Comparison of ENCODE assay signal across 8 mouse cellular contexts in the genomic region with DNA sequence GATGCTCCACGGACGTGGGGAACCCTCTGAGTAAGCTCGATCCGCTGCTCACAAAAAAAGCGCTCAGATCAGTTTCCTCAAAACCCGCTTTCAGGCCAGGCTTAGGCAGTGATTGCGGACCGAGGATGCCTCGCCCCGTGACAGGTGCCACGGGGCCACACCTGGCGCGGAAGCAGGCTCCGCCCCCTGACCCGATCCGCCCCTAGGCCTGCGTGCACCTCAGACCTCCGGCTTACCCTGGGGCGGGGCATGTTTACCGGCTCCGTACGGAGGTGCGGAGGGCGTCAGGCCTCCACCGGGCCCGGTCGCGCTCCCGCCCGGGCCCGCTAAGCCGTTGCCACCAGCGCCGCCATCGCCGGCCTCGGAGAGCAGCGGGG. TPM values are rescaled to one million over a fixed set of nuclear protein-coding genes. Genes with fewer than 3 reads are reported as not detected.
A peak's percentile ranks its signal among the peaks of the same experiment; 100 is the strongest.
DNase-seq lines count a peak whose midpoint lies in the region; ATAC-seq lines count a peak whose summit lies in the region.

No protein-coding gene starts in this region.

- H3K4me2 ChIP-seq in forebrain, embryonic 15.5 days (replicated peaks): peak overlapping the region; percentile 71
- peak overlapping the region; percentile 84 for H3K4me2 ChIP-seq in stomach, embryonic 15.5 days

- H3K27ac ChIP-seq in forebrain, embryonic 15.5 days (replicated peaks): peak overlapping the region; percentile 84
- H3K27ac ChIP-seq in limb, embryonic 10.5 days: peak overlapping the region; percentile 92
- H3K27ac ChIP-seq in stomach, embryonic 15.5 days: peak overlapping the region; percentile 95

- WGBS in forebrain, embryonic 15.5 days: under 1% methylated on average over 36 of the region's 38 CpGs
- under 1% methylated on average over 34 of the region's 38 CpGs for whole genome bisulfite sequencing in limb, embryonic 10.5 days
- WGBS in stomach, embryonic 15.5 days: under 1% methylated on average over 37 of the region's 38 CpGs

- no peak for DNase-seq in cerebellum, adult 9-11 months
- peak; percentile 55 for DNase-seq in right cerebral cortex, adult 18-20 months
- no peak for DNase-seq in right cerebral cortex, postnatal 25 days
- DNase-seq in limb, embryonic 10.5 days (ENCODE audit: low spot score): no peak

- peaks cover 38% of the 10 kb centered on the region for H3K4me1 ChIP-seq in forebrain, embryonic 15.5 days
- H3K4me1 ChIP-seq in limb, embryonic 10.5 days: peaks cover 35% of the 10 kb centered on the region
- H3K4me1 ChIP-seq in stomach, embryonic 15.5 days: peaks cover 10% of the 10 kb centered on the region; the same call in 1 of the 2 replicates

- ATAC-seq in cerebellum, adult (ENCODE audit: insufficient number of reproducible peaks, low FRiP score, low TSS enrichment): peak; percentile 63
- ATAC-seq in forebrain, embryonic 15.5 days (replicated peaks): peak; percentile 53
- 0 out of 2 replicates have a peak, but pooled peaks have one; percentile 26 for ATAC-seq in megakaryocyte-erythroid progenitor cell, adult 5-6 weeks (replicated peaks; ENCODE audit: low FRiP score, low TSS enrichment, poor library complexity, severe bottlenecking)
- ATAC-seq in stomach, embryonic 15.5 days (ENCODE audit: insufficient read depth, low FRiP score, low read depth): peak; percentile 48

- no peaks in the 10 kb centered on the region for H3K9me3 ChIP-seq in forebrain, embryonic 15.5 days
- no peaks in the 10 kb centered on the region for H3K9me3 ChIP-seq in limb, embryonic 10.5 days (replicated peaks)
- no peaks in the 10 kb centered on the region for H3K9me3 ChIP-seq in stomach, embryonic 15.5 days

- peak overlapping the region; percentile 91 for H3K9ac ChIP-seq in forebrain, embryonic 15.5 days (replicated peaks)
- H3K9ac ChIP-seq in stomach, embryonic 15.5 days: peak overlapping the region; percentile 95

- H3K36me3 ChIP-seq in forebrain, embryonic 15.5 days: peaks cover 35% of the 10 kb centered on the region
- peaks cover 39% of the 10 kb centered on the region for H3K36me3 ChIP-seq in limb, embryonic 10.5 days
- peaks cover 16% of the 10 kb centered on the region for H3K36me3 ChIP-seq in stomach, embryonic 15.5 days

- peak overlapping the region; percentile 78 for H3K4me3 ChIP-seq in forebrain, embryonic 15.5 days
- peak overlapping the region; percentile 85 for H3K4me3 ChIP-seq in limb, embryonic 10.5 days
- peak overlapping the region; percentile 99 for H3K4me3 ChIP-seq in stomach, embryonic 15.5 days (replicated peaks)

- no peaks in the 10 kb centered on the region for H3K27me3 ChIP-seq in forebrain, embryonic 15.5 days
- no peaks in the 10 kb centered on the region for H3K27me3 ChIP-seq in limb, embryonic 10.5 days (ENCODE audit: low read depth, poor library complexity, severe bottlenecking)
- no peaks in the 10 kb centered on the region for H3K27me3 ChIP-seq in stomach, embryonic 15.5 days (replicated peaks)

RNA-seq across cellular contexts. Expression of a gene that starts 0.3 kb away (rescaled TPM):
- polyA plus RNA-seq in forebrain, embryonic 15.5 days (2015; fragmentation: Nextera tagmentation; extraction: Ambion mirVana): 95.1 and 95.3 TPM in 2 replicates
- 45.4 and 51.9 TPM in 2 replicates for polyA plus RNA-seq in limb, embryonic 10.5 days (2016; fragmentation: Nextera tagmentation; extraction: Ambion mirVana)
- 12.6 and 21.0 TPM in 2 replicates for total RNA-seq in megakaryocyte-erythroid progenitor cell, adult 5-6 weeks (2014; fragmentation: Nextera tagmentation)
- total RNA-seq in megakaryocyte-erythroid progenitor cell, adult 5-6 weeks (2017): 10.9 and 12.6 TPM in 2 replicates
- polyA plus RNA-seq in stomach, embryonic 15.5 days (2015; fragmentation: Nextera tagmentation; extraction: Ambion mirVana): 50.9 and 51.8 TPM in 2 replicates

RNA-seq across cellular contexts. Expression of a gene that starts 0.5 kb away (rescaled TPM):
- polyA plus RNA-seq in forebrain, embryonic 15.5 days (2015; fragmentation: Nextera tagmentation; extraction: Ambion mirVana): 17.0 and 19.8 TPM in 2 replicates
- polyA plus RNA-seq in limb, embryonic 10.5 days (2016; fragmentation: Nextera tagmentation; extraction: Ambion mirVana): 88.3 and 89.7 TPM in 2 replicates
- total RNA-seq in megakaryocyte-erythroid progenitor cell, adult 5-6 weeks (2014; fragmentation: Nextera tagmentation): 297 and 354 TPM in 2 replicates
- 162 and 277 TPM in 2 replicates for total RNA-seq in megakaryocyte-erythroid progenitor cell, adult 5-6 weeks (2017)
- 73.9 and 75.7 TPM in 2 replicates for polyA plus RNA-seq in stomach, embryonic 15.5 days (2015; fragmentation: Nextera tagmentation; extraction: Ambion mirVana)

RNA-seq across cellular contexts. Expression of a gene that starts 5.6 kb away (rescaled TPM):
- polyA plus RNA-seq in forebrain, embryonic 15.5 days (2015; fragmentation: Nextera tagmentation; extraction: Ambion mirVana): 286 and 308 TPM in 2 replicates
- polyA plus RNA-seq in limb, embryonic 10.5 days (2016; fragmentation: Nextera tagmentation; extraction: Ambion mirVana): 526 and 613 TPM in 2 replicates
- total RNA-seq in megakaryocyte-erythroid progenitor cell, adult 5-6 weeks (2014; fragmentation: Nextera tagmentation): 152 and 166 TPM in 2 replicates
- 202 and 220 TPM in 2 replicates for total RNA-seq in megakaryocyte-erythroid progenitor cell, adult 5-6 weeks (2017)
- 179 and 204 TPM in 2 replicates for polyA plus RNA-seq in stomach, embryonic 15.5 days (2015; fragmentation: Nextera tagmentation; extraction: Ambion mirVana)

RNA-seq across cellular contexts. Expression of a gene that starts 5.7 kb away (rescaled TPM):
- 145 and 150 TPM in 2 replicates for polyA plus RNA-seq in forebrain, embryonic 15.5 days (2015; fragmentation: Nextera tagmentation; extraction: Ambion mirVana)
- 179 and 201 TPM in 2 replicates for polyA plus RNA-seq in limb, embryonic 10.5 days (2016; fragmentation: Nextera tagmentation; extraction: Ambion mirVana)
- 76.3 and 83.3 TPM in 2 replicates for total RNA-seq in megakaryocyte-erythroid progenitor cell, adult 5-6 weeks (2014; fragmentation: Nextera tagmentation)
- total RNA-seq in megakaryocyte-erythroid progenitor cell, adult 5-6 weeks (2017): 80.5 and 105 TPM in 2 replicates
- polyA plus RNA-seq in stomach, embryonic 15.5 days (2015; fragmentation: Nextera tagmentation; extraction: Ambion mirVana): 132 and 145 TPM in 2 replicates

RNA-seq across cellular contexts. Expression of a gene that starts 14.0 kb away (rescaled TPM):
- polyA plus RNA-seq in forebrain, embryonic 15.5 days (2015; fragmentation: Nextera tagmentation; extraction: Ambion mirVana): not detected in 2 replicates
- polyA plus RNA-seq in limb, embryonic 10.5 days (2016; fragmentation: Nextera tagmentation; extraction: Ambion mirVana): not detected in 2 replicates
- total RNA-seq in megakaryocyte-erythroid progenitor cell, adult 5-6 weeks (2014; fragmentation: Nextera tagmentation): not detected in 2 replicates
- 194 and 233 TPM in 2 replicates for total RNA-seq in megakaryocyte-erythroid progenitor cell, adult 5-6 weeks (2017)
- not detected in 2 replicates for polyA plus RNA-seq in stomach, embryonic 15.5 days (2015; fragmentation: Nextera tagmentation; extraction: Ambion mirVana)
